Mouse (Mus musculus): ENCODE measurements at regions not wholly inside any gene's neighbourhood (a gene's known extent, or its start where the extent isn't known, plus 50 kb on each side); places are given as distances from the start of the nearest gene placed in this dataset.
A peak's percentile ranks its signal among the peaks of the same experiment; 100 is the strongest.

DNA sequence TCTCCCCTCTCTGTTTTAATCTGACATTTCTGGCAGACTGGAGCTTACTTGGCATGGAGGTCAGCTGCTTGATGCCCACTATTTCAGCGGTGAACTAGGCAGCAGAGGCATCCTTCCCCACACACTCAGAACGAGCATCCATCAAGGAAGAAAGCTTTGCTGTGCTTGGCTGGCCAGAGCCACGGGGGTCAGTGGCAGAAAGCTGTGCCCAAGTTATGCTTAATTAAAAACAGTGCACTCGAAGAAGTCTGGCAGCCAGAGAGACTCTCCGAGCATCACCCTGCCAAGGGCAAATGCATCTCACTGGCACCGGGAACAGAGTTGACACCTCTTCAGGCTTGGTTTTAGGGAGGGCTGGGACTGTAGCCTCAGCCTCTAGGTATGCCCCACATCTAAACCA lies 168.3 kb downstream of the Gm45692 start:
- DNase-seq (ENCODE audit: low spot score in 2 of 2), result peak; percentile 29 to 51

- no peak for DNase-seq (ENCODE audit: low spot score in 2 of 2)
Measured at GRCm38 (mm10) chr8:26288163-26288562, 168.8 kb downstream of the Gm45692 start.

DNA sequence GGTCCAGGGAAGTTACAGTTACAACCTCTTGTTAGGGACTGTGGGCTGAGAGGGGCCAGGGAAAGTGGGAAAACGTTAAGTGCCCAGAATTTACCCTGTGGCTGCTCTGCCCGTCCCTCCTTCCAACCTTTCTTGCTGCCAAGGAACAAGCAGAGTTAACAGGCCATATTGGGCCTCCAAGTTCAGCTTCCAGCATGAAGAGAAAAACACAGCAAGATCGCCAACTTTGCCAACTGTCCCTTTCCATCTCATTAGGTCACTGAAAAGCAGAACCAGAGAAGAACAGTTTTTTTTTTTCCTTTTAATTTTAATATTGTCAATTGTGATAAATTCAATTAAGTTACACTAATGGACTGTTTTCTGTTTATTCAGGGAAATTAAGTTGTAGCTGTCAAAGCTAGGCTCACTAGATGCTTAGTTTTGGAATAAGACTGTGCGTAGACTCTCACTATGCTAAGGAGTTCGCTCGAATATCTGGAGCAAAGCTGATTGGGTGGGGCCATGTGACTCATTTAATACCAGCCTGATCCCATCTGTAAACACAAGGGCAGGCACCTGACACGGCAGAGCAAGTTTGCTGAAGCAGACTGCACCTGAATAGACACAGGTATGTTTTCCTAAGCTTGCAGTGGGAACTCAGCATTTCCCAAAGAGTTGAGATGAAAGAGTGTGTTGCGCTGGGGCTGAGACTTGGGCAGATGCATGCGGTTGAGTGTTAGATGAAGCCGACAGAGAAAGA lies 178.9 kb downstream of the Gm45692 start:
- peak in 1 of 2 experiments; percentile 44 for DNase-seq (ENCODE audit: low spot score in 2 of 2)

- DNase-seq (ENCODE audit: low spot score in 2 of 2), result no peak
Measured at GRCm38 (mm10) chr8:26300246-26300645, 180.9 kb downstream of the Gm45692 start.

GRCm38 (mm10) chr8:26301961-26302360 lies 182.6 kb downstream of the Gm45692 start:
- no peak for DNase-seq (ENCODE audit: low spot score in 2 of 2)

DNA sequence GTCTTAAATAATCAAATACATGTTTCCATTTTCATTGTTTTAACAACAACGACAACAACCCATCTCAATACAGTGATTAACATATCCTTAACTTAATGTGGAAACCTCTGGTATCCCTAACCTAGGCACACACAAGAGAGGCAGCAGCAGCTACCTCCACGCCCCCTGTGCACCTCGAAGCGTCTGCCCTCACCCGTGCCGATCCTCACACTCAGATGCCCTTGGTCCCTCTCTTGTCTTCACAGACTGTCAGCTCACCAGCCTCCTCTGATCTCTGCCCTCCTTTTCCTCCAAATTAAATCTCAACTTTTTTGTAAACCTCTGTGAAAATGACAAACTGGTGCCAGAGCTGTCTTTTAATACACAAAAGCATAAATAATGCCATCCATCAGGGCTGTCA lies 185.2 kb downstream of the Gm45692 start:
- no peak for DNase-seq (ENCODE audit: low spot score in 2 of 2)

- no peak for DNase-seq (ENCODE audit: low spot score in 2 of 2)
Measured at GRCm38 (mm10) chr8:26305061-26305879, 185.9 kb downstream of the Gm45692 start.

- no peak for DNase-seq (ENCODE audit: low spot score in 2 of 2)
Measured at GRCm38 (mm10) chr8:26308121-26308641, 188.8 kb downstream of the Gm45692 start.

- DNase-seq (ENCODE audit: low spot score in 2 of 2), result no peak
Measured at GRCm38 (mm10) chr8:26309764-26310163, 190.4 kb downstream of the Gm45692 start.

DNA sequence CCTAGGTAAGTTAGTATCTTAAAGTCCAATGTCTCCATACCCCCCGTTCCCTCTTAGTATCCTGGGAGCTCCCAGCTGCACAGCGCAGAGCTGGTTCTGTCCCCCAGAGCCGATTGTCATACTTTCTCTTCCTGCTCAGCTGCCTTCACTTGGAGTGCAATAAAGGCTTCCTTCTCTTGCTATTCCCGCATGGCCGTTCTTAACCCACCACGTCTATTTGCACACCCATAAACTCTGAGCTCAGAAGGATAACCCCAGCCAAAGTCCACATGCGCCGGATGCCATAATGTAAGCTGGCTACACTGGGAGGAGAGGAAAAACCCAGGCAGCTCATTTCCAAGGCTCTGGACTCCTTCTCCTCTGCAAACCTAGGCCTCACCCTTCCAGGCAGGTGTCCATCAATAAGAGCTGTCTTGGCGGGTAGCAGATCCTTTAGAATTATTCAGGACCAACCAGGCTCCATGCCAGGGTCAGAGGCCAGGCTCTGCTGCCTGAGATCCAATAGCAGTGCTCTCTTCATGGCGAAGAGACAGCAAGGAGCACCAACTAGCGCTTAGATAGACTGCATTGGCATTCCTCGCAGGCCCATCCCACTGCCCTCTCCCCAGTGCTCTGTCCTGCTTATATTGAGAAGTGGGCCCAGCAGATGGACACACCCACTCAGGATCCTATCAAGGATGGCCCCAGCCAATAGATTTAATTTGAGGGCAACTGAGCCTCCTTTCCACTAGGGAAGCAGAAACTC lies 204.4 kb downstream of the Gm45692 start:
- DNase-seq (ENCODE audit: low spot score in 2 of 2), result no peak

GRCm38 (mm10) chr8:26324606-26325005 lies 205.3 kb downstream of the Gm45692 start:
- no peak for DNase-seq (ENCODE audit: low spot score in 2 of 2)

GRCm38 (mm10) chr8:26329813-26330212 lies 210.5 kb downstream of the Gm45692 start:
- DNase-seq (ENCODE audit: low spot score in 2 of 2), result no peak

- no peak for DNase-seq (ENCODE audit: low spot score in 2 of 2)
Measured at GRCm38 (mm10) chr8:26336906-26337650, 217.7 kb downstream of the Gm45692 start.

GRCm38 (mm10) chr8:26345078-26345477 lies 225.7 kb downstream of the Gm45692 start:
- peak; percentile 51 to 69 for DNase-seq (ENCODE audit: low spot score in 2 of 2)

GRCm38 (mm10) chr8:26349231-26349630 lies 229.9 kb downstream of the Gm45692 start:
- no peak for DNase-seq (ENCODE audit: low spot score in 2 of 2)

DNA sequence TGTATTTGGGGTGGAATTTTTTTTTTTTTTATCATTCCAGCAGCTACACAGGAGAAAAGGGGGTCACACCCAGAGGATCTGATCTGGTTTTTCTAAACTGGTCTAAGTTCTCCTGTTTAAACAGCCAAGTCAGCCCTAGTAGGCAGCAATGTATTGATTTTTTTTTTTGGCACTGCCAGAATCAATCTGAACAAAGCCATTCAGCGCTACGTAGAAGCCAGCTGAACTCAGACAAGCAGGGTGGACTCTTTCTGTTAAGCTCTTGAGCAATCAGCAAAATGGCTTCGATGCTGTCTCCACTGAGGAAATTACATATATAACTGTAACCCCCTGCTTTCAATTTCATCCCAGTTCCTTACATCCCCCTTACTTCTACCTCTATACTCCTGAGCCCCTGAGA lies 230.5 kb downstream of the Gm45692 start:
- no peak for DNase-seq (ENCODE audit: low spot score in 2 of 2)

- no peak for DNase-seq (ENCODE audit: low spot score in 2 of 2)
Measured at GRCm38 (mm10) chr8:26350616-26351015, 231.3 kb downstream of the Gm45692 start.

GRCm38 (mm10) chr8:26351643-26352540 lies 232.6 kb downstream of the Gm45692 start:
- DNase-seq (ENCODE audit: low spot score in 2 of 2), result peak in 1 of 2 experiments; percentile 21

DNA sequence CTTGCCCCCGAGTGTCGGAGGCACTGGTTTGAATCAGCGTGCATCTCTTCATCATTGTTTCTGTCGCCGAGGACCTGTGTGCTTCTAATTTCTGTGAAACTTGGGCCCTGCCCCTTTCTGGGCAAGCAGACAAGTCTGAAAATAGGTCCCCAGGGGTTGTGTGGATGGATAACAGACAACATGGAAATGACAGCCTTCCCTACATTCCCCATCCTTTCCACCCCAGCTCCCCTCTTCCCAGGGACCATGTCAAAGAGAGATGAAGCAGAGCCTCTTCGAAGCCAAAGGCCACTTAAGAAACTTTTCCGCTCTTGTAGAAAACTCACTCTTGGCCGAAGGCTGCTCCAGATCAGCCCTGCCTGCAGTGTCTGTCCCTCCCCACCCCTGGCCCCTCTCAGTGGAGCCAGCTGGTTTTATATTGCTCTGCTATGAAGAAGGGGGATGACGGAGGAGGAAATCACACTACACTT lies 233.2 kb downstream of the Gm45692 start:
- DNase-seq (ENCODE audit: low spot score in 2 of 2), result peak in 1 of 2 experiments; percentile 56

DNA sequence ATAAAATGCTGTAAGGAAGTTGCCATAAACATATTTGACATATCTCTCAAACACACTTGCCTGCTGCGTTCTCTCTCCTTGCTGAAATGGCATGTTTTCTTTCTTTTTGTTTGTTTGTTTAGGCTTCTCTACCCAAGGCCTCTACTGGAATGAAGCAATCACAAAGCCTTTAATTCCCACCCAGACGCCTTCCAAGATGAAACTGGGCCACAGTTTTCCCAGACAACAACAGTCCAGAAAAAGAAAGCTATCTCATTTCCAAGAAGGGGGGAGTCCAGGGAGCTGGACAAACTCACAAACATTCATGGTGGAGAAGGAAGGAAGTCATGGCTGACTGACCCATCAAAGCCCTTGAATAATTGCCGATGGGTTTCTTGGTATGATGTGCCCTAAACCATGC lies 234.1 kb downstream of the Gm45692 start:
- DNase-seq (ENCODE audit: low spot score in 2 of 2), result no peak
